Mouse (Mus musculus) CH12.LX (cell line): ENCODE data around the gene Lix1. TPM values are rescaled to one million over a fixed set of nuclear protein-coding genes. Genes with fewer than 3 reads are reported as not detected.

Experiments used
- DNase-seq: peaks from one replicate; pipeline ENCODE4 v3.0.0-alpha.2; 2013; ENCODE audit errors: extremely low read depth
- H3K27ac ChIP-seq: 2 replicates; pipeline ENCODE4 v1.5.1; 2012; ENCODE audit warnings: low read depth, mild to moderate bottlenecking, control low read depth, moderate library complexity; ENCODE audit not compliant: insufficient read depth
- H3K27me3 ChIP-seq: replicated peaks from 2 replicates; pipeline ENCODE3; 2012; ENCODE audit warnings: inconsistent platforms
- H3K36me3 ChIP-seq, 2 experiments: replicated peaks in 1 of 2; 2 replicates each; pipeline versions ENCODE3 to v1.6.1; 2012; ENCODE audit warnings: inconsistent platforms in 1 of 2, low read length in 1 of 2, mild to moderate bottlenecking in 1 of 2, mixed read lengths in 1 of 2, moderate library complexity in 1 of 2; ENCODE audit not compliant: control insufficient read depth in 1 of 2, insufficient read depth in 1 of 2
- H3K4me1 ChIP-seq, 2 experiments: 2 replicates each; pipeline ENCODE4 v1.6.1; 2012; ENCODE audit warnings: inconsistent platforms in 1 of 2, moderate library complexity in 1 of 2; ENCODE audit not compliant: insufficient read depth in 2 of 2, control insufficient read depth in 1 of 2
- H3K4me2 ChIP-seq: 2 replicates; pipeline ENCODE4 v1.6.1; 2012; ENCODE audit warnings: low read depth, mild to moderate bottlenecking, control low read depth; ENCODE audit not compliant: poor library complexity, insufficient read depth, severe bottlenecking
- H3K4me3 ChIP-seq, 3 experiments: fragments of 150-350 bp in 1 of 3; sonication (generic) in 1 of 3; replicated peaks in 1 of 3; 2 replicates each; pipeline versions ENCODE3 to v1.5.1; 2011 to 2012; ENCODE audit warnings: low read depth in 2 of 3, low read length in 2 of 3, mild to moderate bottlenecking in 2 of 3, moderate library complexity in 2 of 3, control low read depth in 1 of 3, improper control_type of control experiment in 1 of 3, inconsistent platforms in 1 of 3, mixed read lengths in 1 of 3; ENCODE audit not compliant: poor library complexity in 1 of 3
- H3K79me2 ChIP-seq: replicated peaks from 2 replicates; pipeline ENCODE4 v1.6.1; 2012; ENCODE audit warnings: mild to moderate bottlenecking, moderate library complexity; ENCODE audit not compliant: control insufficient read depth, poor library complexity, insufficient read depth, severe bottlenecking; ENCODE audit errors: extremely low read depth
- H3K9ac ChIP-seq: 2 replicates; pipeline ENCODE4 v1.6.1; 2012; ENCODE audit warnings: low read depth, mild to moderate bottlenecking, control low read depth, moderate library complexity; ENCODE audit not compliant: insufficient read depth
- H3K9me3 ChIP-seq: replicated peaks from 2 replicates; pipeline ENCODE3; 2012; ENCODE audit warnings: low read length, inconsistent platforms, mixed read lengths
- BHLHE40 ChIP-seq: IDR thresholded peaks from 2 replicates; pipeline ENCODE4 v1.6.1; 2011; ENCODE audit warnings: mild to moderate bottlenecking, low read depth, low read length, improper control_type of control experiment
- CHD2 ChIP-seq: IDR thresholded peaks from 2 replicates; pipeline ENCODE4 v1.6.1; 2011; ENCODE audit warnings: low read length, improper control_type of control experiment
- CTCF ChIP-seq, 2 experiments: IDR thresholded peaks in 1 of 2; conservative IDR thresholded peaks in 1 of 2; 2 replicates each; pipeline ENCODE4 v1.5.1; 2011 to 2012; ENCODE audit warnings: low read depth in 2 of 2, low read length in 2 of 2, improper control_type of control experiment in 1 of 2, inconsistent platforms in 1 of 2, mild to moderate bottlenecking in 1 of 2, moderate library complexity in 1 of 2
- EP300 ChIP-seq: IDR thresholded peaks from 2 replicates; pipeline ENCODE4 v1.6.1; 2011; ENCODE audit warnings: low read length, improper control_type of control experiment
- ETS1 ChIP-seq: conservative IDR thresholded peaks from 2 replicates; pipeline ENCODE4 v1.6.1; 2012; ENCODE audit warnings: low read depth, mild to moderate bottlenecking, inconsistent platforms, low read length, improper control_type of control experiment, moderate library complexity
- GABPA ChIP-seq: IDR thresholded peaks from 2 replicates; pipeline ENCODE4 v1.6.1; 2012; ENCODE audit warnings: low read depth, low read length, improper control_type of control experiment, inconsistent platforms; ENCODE audit not compliant: insufficient replicate concordance
- IRF4 ChIP-seq: IDR thresholded peaks from 2 replicates; pipeline ENCODE4 v1.6.1; 2014; ENCODE audit warnings: low read depth, mild to moderate bottlenecking, inconsistent platforms, low read length, improper control_type of control experiment
- JUND ChIP-seq: conservative IDR thresholded peaks from 2 replicates; pipeline ENCODE4 v1.6.1; 2011; ENCODE audit warnings: low read depth, low read length, improper control_type of control experiment
- KAT2A ChIP-seq: IDR thresholded peaks from 2 replicates; pipeline ENCODE4 v1.6.1; 2012; ENCODE audit warnings: low read length, improper control_type of control experiment, inconsistent platforms; ENCODE audit not compliant: insufficient replicate concordance
- MAZ ChIP-seq: IDR thresholded peaks from 2 replicates; pipeline ENCODE4 v1.6.1; 2012; ENCODE audit warnings: low read depth, mild to moderate bottlenecking, inconsistent platforms, low read length, improper control_type of control experiment, moderate library complexity
- MEF2A ChIP-seq: IDR thresholded peaks from 2 replicates; pipeline ENCODE4 v1.6.1; 2014; ENCODE audit warnings: low read depth, mild to moderate bottlenecking, inconsistent platforms, low read length, improper control_type of control experiment, borderline replicate concordance
- MYC ChIP-seq: IDR thresholded peaks from 2 replicates; pipeline ENCODE4 v1.6.1; 2011; ENCODE audit warnings: low read depth, mild to moderate bottlenecking, improper control_type of control experiment, low read length
- NELFE ChIP-seq: IDR thresholded peaks from 2 replicates; pipeline ENCODE4 v1.6.1; 2011; ENCODE audit warnings: low read depth, low read length, improper control_type of control experiment
- NRF1 ChIP-seq: IDR thresholded peaks from 2 replicates; pipeline ENCODE4 v1.6.1; 2014; ENCODE audit warnings: low read depth, mild to moderate bottlenecking, inconsistent platforms, low read length, improper control_type of control experiment, moderate library complexity
- PAX5 ChIP-seq: IDR thresholded peaks from 2 replicates; pipeline ENCODE4 v1.6.1; 2012; ENCODE audit warnings: low read length, inconsistent platforms, mixed read lengths
- POLR2AphosphoS2 ChIP-seq: IDR thresholded peaks from 2 replicates; pipeline ENCODE4 v1.6.1; 2011; ENCODE audit warnings: low read depth, low read length, improper control_type of control experiment
- RAD21 ChIP-seq: IDR thresholded peaks from 2 replicates; pipeline ENCODE4 v1.6.1; 2011; ENCODE audit warnings: low read depth, mild to moderate bottlenecking, low read length, improper control_type of control experiment, moderate library complexity
- RCOR1 ChIP-seq: conservative IDR thresholded peaks from 2 replicates; pipeline ENCODE4 v1.6.1; 2012; ENCODE audit warnings: low read depth, mild to moderate bottlenecking, inconsistent platforms, low read length, improper control_type of control experiment
- TBP ChIP-seq: conservative IDR thresholded peaks from 2 replicates; pipeline ENCODE4 v1.6.1; 2011; ENCODE audit warnings: low read depth, low read length, improper control_type of control experiment
- TCF12 ChIP-seq: IDR thresholded peaks from 2 replicates; pipeline ENCODE4 v1.6.1; 2014; ENCODE audit warnings: low read depth, mild to moderate bottlenecking, inconsistent platforms, low read length, improper control_type of control experiment
- UBTF ChIP-seq: IDR thresholded peaks from 2 replicates; pipeline ENCODE4 v1.6.1; 2012; ENCODE audit warnings: low read depth, mild to moderate bottlenecking, inconsistent platforms, low read length, improper control_type of control experiment, moderate library complexity
- USF1 ChIP-seq: IDR thresholded peaks from 2 replicates; pipeline ENCODE4 v1.6.1; 2014; ENCODE audit warnings: low read depth, mild to moderate bottlenecking, inconsistent platforms, low read length, improper control_type of control experiment
- USF2 ChIP-seq: conservative IDR thresholded peaks from 2 replicates; pipeline ENCODE4 v1.6.1; 2011; ENCODE audit warnings: low read depth, low read length, improper control_type of control experiment
- ZC3H11A ChIP-seq: IDR thresholded peaks from 2 replicates; pipeline ENCODE4 v1.6.1; 2012; ENCODE audit warnings: low read depth, mild to moderate bottlenecking, inconsistent platforms, low read length, improper control_type of control experiment
- ZKSCAN1 ChIP-seq: IDR thresholded peaks from 2 replicates; pipeline ENCODE4 v1.6.1; 2012; ENCODE audit warnings: low read depth, inconsistent platforms, low read length, improper control_type of control experiment, borderline replicate concordance
- ZMIZ1 ChIP-seq: IDR thresholded peaks from 2 replicates; pipeline ENCODE4 v1.6.1; 2012; ENCODE audit warnings: low read depth, mild to moderate bottlenecking, inconsistent platforms, low read length, improper control_type of control experiment
- ZNF384 ChIP-seq: IDR thresholded peaks from 2 replicates; pipeline ENCODE4 v1.6.1; 2012; ENCODE audit warnings: low read depth, low read length, improper control_type of control experiment, inconsistent platforms
- dilution Hi-C: fragments of 300-500 bp; cut with MboI; formaldehyde crosslinking; loops from 2 replicates; pipeline ENCODE4 v1.14.3; 2020; ENCODE audit warnings: low sequenced_read_pairs; ENCODE audit not compliant: extremely low pct_unique_long_range_greater_than_20kb, extremely low pct_ligation_motif_present
- in situ Hi-C: fragments of 300-500 bp; cut with MboI; formaldehyde crosslinking; loops from 3 replicates; pipeline ENCODE4 v1.14.3; 2019; ENCODE audit warnings: low sequenced_read_pairs, low pct_ligation_motif_present, low pct_unique_long_range_greater_than_20kb, mixed read lengths
- polyA plus RNA-seq: library from polyadenylated mRNA; unstranded; fragments of >175 nt; gene quantifications from 2 replicates; pipeline ENCODE4 v1.2.1, GENCODE M21; 2012; ENCODE audit warnings: low read depth; ENCODE audit not compliant: insufficient read length
- total RNA-seq, 2 experiments: library from RNA; depleted of rRNA; stranded (reverse); fragments of 300-350 nt in 1 of 2; fragments of >200 nt in 1 of 2; gene quantifications; 2 replicates each; pipeline ENCODE4 v1.2.3; 2012 to 2014

Gene Lix1
- total and polyA plus RNA-seq, 3 experiments: 0.49 to 1.4 (median 1.0) TPM

- H3K4me3 ChIP-seq: no peak overlapping the region
- no peak for DNase-seq
- H3K36me3 ChIP-seq: no peaks in the 10 kb centered on the region
- H3K9me3 ChIP-seq: no peaks in the 10 kb centered on the region
- no peak overlapping the region for H3K4me2 ChIP-seq
- dilution Hi-C loops: no loop called here
- no peak for TF ChIP-seq RCOR1
- no peak for TF ChIP-seq ZC3H11A
- TF ChIP-seq BHLHE40: no peak
- TF ChIP-seq RAD21: no peak
- TF ChIP-seq KAT2A: no peak
- no peak for TF ChIP-seq USF2
- no peak for TF ChIP-seq GABPA
- TF ChIP-seq ZKSCAN1: no peak
- no peak for TF ChIP-seq EP300
- no peak for TF ChIP-seq MEF2A
- no peak for TF ChIP-seq ETS1
- TF ChIP-seq UBTF: no peak
- no peak for TF ChIP-seq IRF4
- no peak for TF ChIP-seq MYC
- no peak for TF ChIP-seq TBP
- TF ChIP-seq, all 38 proteins: peak for 0
- Histone ChIP-seq H3K27me3 (no peaks in the 10 kb centered on the region), H3K9ac (no peak overlapping the region), H3K79me2 (no peaks in the 10 kb centered on the region), H3K4me1 (peaks cover 0 to 1% of the 10 kb centered on the region in 2 experiments; a peak in 2 of 4 replicates), H3K27ac (no peak overlapping the region)
- in situ Hi-C loops: no loop called here
Observed at GRCm38 (mm10) chr17:17438576-17439191, 36.2 kb downstream of the Lix1 start.

GRCm38 (mm10) chr17:17441876-17442498, 39.5 kb downstream of the Lix1 start:
- no peaks in the 10 kb centered on the region for H3K27me3 ChIP-seq
- peaks cover 0 to 10% of the 10 kb centered on the region in 2 experiments; a peak in 1 of 4 replicates for H3K4me1 ChIP-seq
- dilution Hi-C loops: no loop called here
- no peak overlapping the region for H3K9ac ChIP-seq
- TF ChIP-seq USF1: no peak
- TF ChIP-seq POLR2AphosphoS2: no peak
- no peak for TF ChIP-seq NELFE
- TF ChIP-seq MAZ: no peak
- TF ChIP-seq ZKSCAN1: no peak
- TF ChIP-seq CHD2: no peak
- TF ChIP-seq ZNF384: no peak
- TF ChIP-seq NRF1: no peak
- TF ChIP-seq JUND: no peak
- TF ChIP-seq MEF2A: no peak
- TF ChIP-seq ZMIZ1: no peak
- no peak for TF ChIP-seq PAX5
- no peak for TF ChIP-seq CTCF (conservative IDR thresholded peaks at IDR 0.05 in 1 of 2, IDR thresholded peaks at IDR 0.05 in 1 of 2; ENCODE audit: low read depth in 2 of 2, low read length in 2 of 2)
- TF ChIP-seq UBTF: no peak
- no peak for TF ChIP-seq TCF12
- TF ChIP-seq TBP: no peak
- TF ChIP-seq RCOR1: no peak
- TF ChIP-seq, all 38 proteins: peak for 0
- Histone ChIP-seq H3K4me3 (no peak overlapping the region), H3K27ac (no peak overlapping the region), H3K4me2 (no peak overlapping the region), H3K79me2 (no peaks in the 10 kb centered on the region), H3K36me3 (no peaks in the 10 kb centered on the region), H3K9me3 (no peaks in the 10 kb centered on the region)
- in situ Hi-C loops: no loop called here
- DNase-seq: no peak
